Mouse (Mus musculus) layer of hippocampus, adult 8-10 months (tissue): ENCODE data around the gene Stox2. TPM values are rescaled to one million over a fixed set of nuclear protein-coding genes. Genes with fewer than 3 reads are reported as not detected.

Experiments
- DNase-seq, 2 experiments: peaks; one replicate each; pipeline ENCODE4 v3.0.0; 2022; ENCODE audit warnings: low spot score in 2 of 2
- total RNA-seq, 4 experiments: library from RNA; stranded (reverse); gene quantifications; 2 replicates each; pipeline ENCODE4 v1.2.4; 2022

Gene Stox2
- total RNA-seq, 4 experiments from 2014 or later: 77.1 to 93.8 (median 83.6) TPM

DNA sequence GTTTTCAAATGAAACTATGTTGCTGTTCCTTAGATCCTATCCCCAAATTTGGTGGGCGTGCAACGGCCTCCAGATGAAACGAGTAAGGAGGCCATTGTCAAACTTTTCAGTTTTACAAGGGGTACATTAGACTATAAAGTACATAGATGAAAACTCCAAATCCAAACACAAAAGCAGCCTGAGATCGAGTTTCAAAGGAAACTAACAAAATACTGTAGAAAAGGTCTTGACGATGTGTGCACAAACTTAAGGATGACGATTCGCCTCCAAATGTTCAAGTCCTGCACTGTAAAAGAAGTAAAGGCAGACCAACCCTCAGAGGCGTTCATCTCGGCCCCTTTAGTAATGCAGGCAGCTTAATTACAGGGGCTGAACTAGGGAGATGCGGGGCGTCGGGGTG lies 34.8 kb downstream of the Stox2 start:
- no peak for DNase-seq

DNA sequence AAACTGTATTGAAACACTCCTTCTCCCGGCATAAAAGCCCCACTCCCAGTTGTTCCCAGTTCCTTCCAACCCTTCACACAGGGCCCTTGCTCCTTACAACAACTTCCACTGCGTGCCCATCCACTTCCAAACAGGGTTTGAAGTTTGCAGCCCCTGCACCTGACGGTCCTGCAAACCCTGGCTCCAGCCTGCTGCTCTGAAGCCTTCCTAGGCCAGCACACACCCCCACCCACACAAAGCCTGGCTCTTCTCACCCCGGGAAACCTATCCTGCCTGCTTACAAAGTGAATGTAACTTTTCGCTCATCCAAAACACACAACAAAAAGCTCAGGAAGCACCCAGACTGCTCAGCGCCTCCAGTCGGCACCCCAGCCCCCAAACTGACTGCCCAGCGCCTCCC lies 37.1 kb downstream of the Stox2 start:
- DNase-seq: no peak

- no peak for DNase-seq
Observed at GRCm38 (mm10) chr8:47404852-47405251, 41.3 kb downstream of the Stox2 start.

GRCm38 (mm10) chr8:47392927-47393326 lies 53.2 kb downstream of the Stox2 start:
- DNase-seq: no peak

- DNase-seq: no peak
Observed at GRCm38 (mm10) chr8:47392290-47392689, 53.9 kb downstream of the Stox2 start.

DNA sequence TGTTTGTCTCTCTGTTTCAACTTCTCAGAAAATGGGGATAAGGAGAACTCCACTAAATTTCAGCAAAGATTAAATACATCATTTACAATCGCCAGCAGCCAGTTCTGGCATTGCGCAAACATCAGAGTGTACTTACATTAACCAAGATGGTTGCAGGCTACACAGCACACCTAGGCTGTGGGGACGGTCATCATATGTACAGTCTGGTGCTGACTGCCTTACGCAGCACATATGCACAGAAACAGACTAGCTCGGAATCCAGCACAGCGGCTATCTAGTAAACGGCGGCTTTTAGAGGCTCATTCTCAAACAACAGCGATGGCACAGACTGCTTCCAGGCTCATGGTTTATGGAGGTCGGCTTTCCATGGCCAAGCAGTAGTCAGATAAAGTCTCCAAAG lies 54.3 kb downstream of the Stox2 start:
- no peak for DNase-seq

DNA sequence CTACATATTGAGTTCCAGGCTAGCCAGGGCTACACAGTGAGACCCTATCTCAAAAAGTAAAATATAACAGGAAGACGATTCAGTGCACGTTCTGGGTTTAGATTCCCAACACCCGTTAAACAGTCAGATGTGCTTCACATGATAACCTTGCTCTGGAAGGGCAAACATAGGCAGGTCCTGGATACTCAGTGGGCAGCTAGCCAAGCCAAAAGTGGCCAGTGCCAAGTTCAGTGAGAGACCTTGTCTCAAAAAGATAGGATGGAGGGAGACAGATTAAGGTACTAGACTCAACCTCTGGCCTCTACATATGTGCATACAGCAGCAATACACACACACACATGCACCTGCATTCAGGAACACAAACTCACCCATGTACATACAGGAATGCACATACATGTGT lies 56.7 kb downstream of the Stox2 start:
- no peak for DNase-seq

DNA sequence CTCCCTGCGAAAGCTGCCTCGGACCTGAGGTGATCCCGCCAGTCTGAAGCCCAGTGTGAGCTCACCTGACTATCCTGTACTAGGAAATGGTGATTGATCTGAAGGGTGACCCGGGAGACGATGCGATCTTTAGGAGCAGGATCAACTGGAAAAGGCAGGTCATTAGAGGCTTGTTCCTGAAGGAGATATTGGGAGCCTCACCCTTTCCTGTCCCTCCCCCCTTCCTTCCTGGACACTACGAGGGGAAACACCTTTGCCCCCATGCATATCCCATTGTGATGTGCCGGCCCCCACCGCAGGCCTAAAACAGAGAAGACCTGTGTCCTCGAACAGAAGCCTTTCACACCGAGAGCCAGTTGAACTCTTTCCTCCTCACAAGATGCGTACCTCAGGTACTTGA lies 58.0 kb downstream of the Stox2 start:
- DNase-seq: no peak

DNA sequence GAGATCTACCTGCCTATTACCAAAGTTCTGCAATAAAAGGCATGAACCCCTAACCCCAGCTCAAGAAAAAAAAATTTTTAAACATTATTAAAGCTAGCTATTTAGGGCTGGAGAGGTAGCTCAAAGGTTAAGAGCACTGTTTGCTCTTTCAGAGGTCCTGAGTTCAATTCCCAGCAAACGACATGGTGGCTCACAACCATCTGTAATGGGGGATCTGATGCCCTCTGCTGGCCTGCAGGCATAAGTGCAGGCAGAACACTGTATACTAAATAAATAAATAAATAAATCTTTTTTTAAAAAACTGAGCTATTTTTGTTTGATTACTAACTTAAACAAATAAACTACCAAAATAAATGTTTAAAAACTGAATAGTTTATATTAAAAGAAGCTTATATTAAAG lies 60.4 kb downstream of the Stox2 start:
- DNase-seq: no peak

- DNase-seq: no peak
Observed at GRCm38 (mm10) chr8:47384151-47384550, 62.0 kb downstream of the Stox2 start.

- DNase-seq: no peak
Observed at GRCm38 (mm10) chr8:47383632-47384031, 62.5 kb downstream of the Stox2 start.

GRCm38 (mm10) chr8:47381216-47381615 lies 64.9 kb downstream of the Stox2 start:
- DNase-seq: no peak

DNA sequence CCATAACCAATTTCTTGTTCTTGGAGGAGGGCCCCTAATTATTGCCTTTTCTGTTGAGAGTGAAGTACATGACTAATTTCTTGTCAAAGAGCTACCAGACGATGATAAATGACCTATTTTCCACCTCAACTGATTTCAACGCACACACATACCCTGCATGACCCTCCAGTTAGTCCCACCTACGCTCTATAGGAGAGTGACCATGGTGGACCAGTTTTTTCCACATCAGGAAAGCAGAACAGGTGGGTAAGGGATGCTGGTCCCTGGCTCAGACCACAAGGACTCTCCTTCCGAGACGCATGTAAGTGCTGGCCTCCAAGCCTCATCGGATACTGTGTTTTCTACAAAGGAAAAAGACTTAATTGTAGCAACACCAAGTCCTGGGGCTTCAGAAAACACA lies 65.4 kb downstream of the Stox2 start:
- DNase-seq: no peak

DNA sequence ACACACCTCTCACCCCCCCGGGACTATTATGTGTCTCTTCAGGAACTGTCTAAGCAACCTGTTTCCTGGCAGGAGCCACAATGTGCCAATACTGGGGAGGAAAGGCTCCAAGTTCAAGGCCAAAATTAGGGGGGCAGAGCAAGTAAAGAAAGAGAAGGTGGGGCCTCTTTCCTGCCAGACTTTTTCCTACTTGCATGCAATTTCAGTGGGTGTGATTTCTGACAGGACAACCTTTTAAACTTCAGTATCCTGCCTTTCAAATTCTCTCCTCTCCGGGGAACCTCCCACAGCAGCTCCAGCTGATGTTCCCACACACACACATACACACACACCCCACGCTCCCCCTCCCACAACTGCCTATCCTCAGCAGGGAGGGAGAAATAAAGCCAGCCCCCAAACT lies 66.1 kb downstream of the Stox2 start:
- no peak for DNase-seq

GRCm38 (mm10) chr8:47376651-47377050 lies 69.5 kb downstream of the Stox2 start:
- no peak for DNase-seq

DNA sequence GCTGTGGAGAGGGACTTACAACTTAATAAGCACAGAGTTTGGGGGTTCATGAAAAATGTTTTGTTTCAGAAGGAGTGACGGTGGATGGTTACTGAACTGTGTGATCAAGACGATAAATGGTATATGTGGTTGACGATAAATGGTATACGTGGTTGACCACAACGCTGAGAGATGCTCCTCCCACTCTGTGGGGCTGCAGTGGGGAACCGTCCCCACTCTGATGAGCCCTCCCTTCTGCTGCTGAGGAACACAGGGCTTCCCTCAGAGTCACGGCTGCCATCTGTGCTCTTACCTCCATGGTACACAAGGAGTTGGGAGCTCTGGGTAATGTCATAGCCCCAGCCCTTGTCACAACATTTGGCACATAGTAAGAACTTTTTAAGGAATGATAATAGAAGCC lies 72.4 kb downstream of the Stox2 start:
- DNase-seq: no peak

DNA sequence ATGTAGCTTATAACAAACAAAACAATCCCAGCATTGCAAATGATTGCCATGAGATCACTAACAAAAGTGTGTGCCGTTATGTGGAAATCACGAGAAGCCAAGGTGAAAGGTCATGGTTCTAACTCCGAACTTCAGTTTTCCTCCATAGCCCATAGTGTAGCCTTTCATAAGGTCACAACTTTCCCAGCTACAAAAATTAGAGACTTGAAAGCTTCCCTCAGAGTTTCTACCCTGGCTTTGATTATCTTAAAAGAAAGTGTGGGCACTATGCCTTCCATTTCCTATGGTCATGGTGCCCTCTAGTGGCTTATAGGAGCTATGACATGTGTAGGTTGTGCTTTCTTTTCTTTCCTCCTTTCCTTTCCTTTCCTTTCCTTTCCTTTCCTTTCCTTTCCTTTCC lies 74.6 kb downstream of the Stox2 start:
- DNase-seq: no peak

DNA sequence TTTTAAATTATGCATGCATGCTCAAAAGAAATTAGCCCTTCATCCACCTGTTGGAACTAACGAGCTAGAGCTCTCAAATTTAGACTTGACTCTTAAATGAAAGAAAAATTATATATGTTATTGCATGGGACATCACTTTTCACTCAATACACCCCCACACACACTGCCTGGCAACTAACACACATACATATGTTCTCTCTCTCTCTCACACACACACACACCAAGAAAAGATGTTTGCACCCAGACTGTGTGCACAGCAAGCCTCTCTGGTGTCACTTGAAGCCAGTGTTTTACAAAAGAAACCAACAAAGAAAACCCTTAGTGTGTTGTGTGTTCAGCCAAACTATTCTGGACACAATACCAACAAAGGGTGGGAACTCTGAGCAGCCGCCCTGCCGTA lies 75.1 kb downstream of the Stox2 start:
- no peak for DNase-seq

DNA sequence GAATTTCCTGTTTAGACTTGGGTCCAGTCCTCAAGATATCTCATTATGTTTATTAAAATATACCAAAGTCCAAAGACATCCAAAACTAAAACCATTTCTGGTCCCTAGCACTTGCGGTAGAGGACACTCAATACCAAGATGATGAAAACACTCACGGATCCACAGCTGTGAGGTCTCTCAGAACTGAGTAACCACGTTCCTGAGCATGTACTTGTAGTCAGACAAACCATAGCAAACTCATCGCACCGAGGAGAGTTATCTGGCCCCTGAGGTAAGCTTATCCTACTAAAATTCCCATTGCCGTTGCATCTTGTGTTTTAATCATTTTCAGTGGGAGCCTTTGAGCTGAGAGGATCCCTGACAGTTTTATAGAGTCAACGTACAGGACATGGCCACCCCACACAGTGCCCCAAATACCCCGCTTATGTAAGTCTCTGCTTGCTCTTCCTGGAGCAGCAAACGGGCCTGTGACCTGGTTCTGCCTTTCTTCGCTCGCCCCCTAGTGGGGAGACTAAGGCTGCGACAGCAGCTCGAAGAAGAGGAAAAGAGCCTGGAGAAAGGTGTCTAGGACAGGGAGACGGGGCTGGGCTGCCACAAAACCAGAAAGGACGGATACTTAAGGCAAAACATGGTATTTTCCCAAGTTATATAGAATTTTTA lies 75.6 kb downstream of the Stox2 start:
- peak; percentile 86 to 89 for DNase-seq

DNA sequence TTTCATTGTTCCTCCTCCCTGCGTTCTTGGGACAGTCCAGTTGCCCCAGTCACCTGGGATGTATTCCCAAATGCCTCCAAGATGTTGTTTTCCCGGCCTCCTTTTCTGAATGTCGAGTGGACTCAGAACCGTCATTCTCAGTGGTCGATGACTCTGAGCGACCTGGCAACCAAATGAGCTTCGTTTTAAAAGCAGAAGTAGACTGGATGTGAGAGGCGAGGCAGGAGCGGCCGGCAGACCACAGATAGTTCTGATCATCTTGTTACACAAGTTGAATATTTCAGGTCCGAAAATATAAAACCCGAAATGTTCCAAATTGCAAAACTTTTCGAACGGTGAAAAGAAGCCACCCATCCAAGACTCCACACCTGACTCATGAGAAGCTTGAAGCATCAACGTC lies 76.2 kb downstream of the Stox2 start:
- no peak for DNase-seq

DNA sequence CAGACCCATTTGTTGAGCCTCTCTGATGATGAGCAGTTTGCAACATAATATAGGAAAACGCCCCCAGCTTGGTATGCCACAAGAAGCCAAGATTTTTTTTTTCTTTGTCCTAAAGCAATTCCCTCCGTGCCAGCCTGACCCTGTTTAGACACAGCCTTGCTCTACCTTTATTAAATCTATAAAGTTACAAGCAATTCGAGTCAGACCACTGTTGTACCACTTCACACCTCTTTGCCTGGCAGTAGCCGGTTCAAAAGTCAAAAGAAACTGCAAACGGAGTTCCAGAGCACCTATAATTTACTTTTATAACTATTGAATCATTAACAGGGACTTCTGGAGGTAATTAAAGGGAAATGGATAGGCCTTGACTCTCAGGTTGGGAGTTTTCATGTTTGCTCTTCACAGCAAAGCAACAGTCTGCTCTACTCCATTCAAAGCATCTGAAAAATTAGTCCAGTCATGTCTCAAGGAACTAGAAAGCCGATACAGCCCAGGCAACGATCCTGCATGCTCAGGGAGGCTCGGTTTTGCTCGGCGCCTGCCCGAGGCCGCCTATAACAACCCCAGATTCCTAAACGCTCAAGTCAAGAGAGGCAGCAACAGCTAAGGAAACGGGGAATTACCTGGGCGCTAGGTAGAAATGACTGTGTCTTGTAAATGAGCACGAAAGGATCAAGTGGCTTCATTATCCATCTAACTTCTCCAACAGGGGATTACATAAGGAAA lies 77.0 kb downstream of the Stox2 start:
- DNase-seq: no peak

DNA sequence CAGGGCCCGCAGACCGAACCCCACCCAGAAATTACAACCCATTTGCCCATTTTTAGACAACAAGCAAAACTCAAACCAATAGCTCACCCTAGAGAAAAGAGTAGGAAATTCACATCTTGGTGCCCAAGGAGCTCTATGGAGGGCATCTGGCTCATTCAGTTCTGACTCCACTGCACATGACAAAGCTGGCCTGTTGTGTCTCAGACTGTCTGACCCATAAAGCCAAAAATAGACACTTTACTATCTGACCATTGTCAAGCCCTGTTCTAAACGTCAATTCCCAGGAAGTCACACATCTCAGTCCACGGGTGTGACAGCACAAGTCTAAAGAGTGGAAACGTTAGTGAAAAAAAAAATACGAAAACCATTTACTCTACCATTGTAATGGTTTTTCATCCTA lies 79.1 kb downstream of the Stox2 start:
- DNase-seq: no peak

DNA sequence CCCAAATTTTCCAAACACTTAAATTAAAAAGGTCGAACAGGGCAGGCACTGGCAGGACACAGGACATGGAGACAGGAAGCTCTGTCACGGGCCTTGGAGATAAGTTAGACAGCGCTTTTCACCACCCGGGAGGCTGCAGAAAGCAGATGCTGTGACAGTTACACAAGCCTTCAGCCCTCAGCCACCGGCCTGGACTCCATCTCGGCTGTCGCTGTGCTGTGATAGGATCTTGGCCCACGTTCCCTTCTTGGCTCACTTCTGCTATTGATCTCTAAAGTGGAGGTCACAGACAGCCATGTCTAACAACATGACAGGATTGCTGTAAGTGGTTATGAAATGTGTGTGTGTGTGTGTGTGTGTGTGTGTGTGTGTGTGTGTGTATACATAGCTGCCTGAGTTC lies 82.9 kb downstream of the Stox2 start:
- DNase-seq: no peak
